ENCODE assay signal across 26 mouse cellular contexts in genomic region chr15:78511951-78512350, GRCm38 (mm10). TPM values are rescaled to one million over a fixed set of nuclear protein-coding genes. Genes with fewer than 3 reads are reported as not detected.
DNase-seq lines count a peak whose midpoint lies in the region; ATAC-seq and TF ChIP-seq lines count a peak whose summit lies in the region.
"Had no signal": no experiment of that assay in that cellular context is flagged by ENCODE, and none has a peak within 500 bp of the region (broad histone marks: within the 10 kb centered on the region; RNA-seq: fewer than 3 reads in every experiment).

No protein-coding gene starts in this region.

- no peak for ATAC-seq in midbrain, embryonic 11.5 days (ENCODE audit: low FRiP score)
- ATAC-seq in midbrain, embryonic 14.5 days (ENCODE audit: low FRiP score, low TSS enrichment): no peak
- ATAC-seq in liver, embryonic 15.5 days (ENCODE audit: insufficient read depth): peak; percentile 11; the same call in 1 of the 2 replicates
- ATAC-seq in intestine, postnatal 0 days: no peak
- ATAC-seq: forebrain, embryonic 14.5 days; hindbrain, embryonic 16.5 days; intestine, embryonic 16.5 days had no signal

- H3K9me3 ChIP-seq in midbrain, embryonic 11.5 days (ENCODE audit: control insufficient read depth, low read length): no peaks in the 10 kb centered on the region
- no peaks in the 10 kb centered on the region for H3K9me3 ChIP-seq in midbrain, embryonic 14.5 days (ENCODE audit: control insufficient read depth, low read length)
- no peaks in the 10 kb centered on the region for H3K9me3 ChIP-seq in CH12.LX (replicated peaks; ENCODE audit: low read length)
- no peaks in the 10 kb centered on the region for H3K9me3 ChIP-seq in liver, embryonic 15.5 days (replicated peaks)
- no peaks in the 10 kb centered on the region for H3K9me3 ChIP-seq in intestine, postnatal 0 days (ENCODE audit: control insufficient read depth)
- H3K9me3 ChIP-seq: embryonic facial prominence, embryonic 15.5 days; heart, embryonic 15.5 days; kidney, embryonic 15.5 days; limb, embryonic 10.5 days; midbrain, embryonic 10.5 days; neural tube, embryonic 13.5 days had no signal

- WGBS in midbrain, embryonic 11.5 days: 65% methylated on average over 7 of the region's 7 CpGs
- WGBS in midbrain, embryonic 14.5 days: 86% methylated on average over 7 of the region's 7 CpGs
- WGBS in liver, embryonic 15.5 days (ENCODE audit: insufficient replicate concordance): 48% methylated on average over 7 of the region's 7 CpGs
- 82% methylated on average over 7 of the region's 7 CpGs for WGBS in small intestine, adult 2 months
- 81% methylated on average over 7 of the region's 7 CpGs for WGBS in intestine, postnatal 0 days

- TF ChIP-seq RAD21 in CH12.LX (IDR thresholded peaks at IDR 0.05; ENCODE audit: low read depth, low read length): no peak

- dilution Hi-C loops in CH12.LX (cut with MboI; ENCODE audit: extremely low pct_ligation_motif_present, extremely low pct_unique_long_range_greater_than_20kb, low sequenced_read_pairs): no loop called here

- no peak; the same call in 1 of the 2 replicates for TF ChIP-seq POLR2A in CH12.LX (IDR thresholded peaks at IDR 0.05; ENCODE audit: low read depth, low read length)
- no peak for TF ChIP-seq POLR2A in small intestine, adult 2 months (IDR thresholded peaks at IDR 0.05; ENCODE audit: low read depth, low read length)

- no peaks in the 10 kb centered on the region for H3K36me3 ChIP-seq in midbrain, embryonic 11.5 days (ENCODE audit: control insufficient read depth, insufficient read depth, low read length)
- H3K36me3 ChIP-seq in midbrain, embryonic 14.5 days (ENCODE audit: control insufficient read depth, insufficient read depth, low read length): no peaks in the 10 kb centered on the region
- no peaks in the 10 kb centered on the region for H3K36me3 ChIP-seq in CH12.LX (replicated peaks in 1 of 2; ENCODE audit: control insufficient read depth in 1 of 2, insufficient read depth in 1 of 2, low read length in 1 of 2)
- H3K36me3 ChIP-seq in liver, embryonic 15.5 days (replicated peaks): no peaks in the 10 kb centered on the region
- H3K36me3 ChIP-seq in small intestine, adult 2 months (ENCODE audit: control insufficient read depth, insufficient read depth, low read length): no peaks in the 10 kb centered on the region
- H3K36me3 ChIP-seq in intestine, postnatal 0 days (ENCODE audit: control insufficient read depth, insufficient read depth): no peaks in the 10 kb centered on the region
- H3K36me3 ChIP-seq: embryonic facial prominence, embryonic 15.5 days; heart, embryonic 15.5 days; kidney, embryonic 15.5 days; limb, embryonic 10.5 days; midbrain, embryonic 10.5 days; neural tube, embryonic 13.5 days had no signal

- in situ Hi-C loops in CH12.LX (cut with MboI; ENCODE audit: low pct_ligation_motif_present, low pct_unique_long_range_greater_than_20kb, low sequenced_read_pairs): loop anchor here (5.0 kb wide), 1 partner anchor 65 kb away; no protein-coding TSS in a partner anchor

- peak; percentile 23; the same call in 1 of the 2 replicates for TF ChIP-seq EP300 in CH12.LX (IDR thresholded peaks at IDR 0.05; ENCODE audit: low read length)

- H3K9ac ChIP-seq in midbrain, embryonic 11.5 days (ENCODE audit: low read length): no peak overlapping the region
- H3K9ac ChIP-seq in midbrain, embryonic 14.5 days (replicated peaks; ENCODE audit: low read length): no peak overlapping the region
- peak overlapping the region; percentile 54; the same call in 1 of the 2 replicates for H3K9ac ChIP-seq in CH12.LX (ENCODE audit: insufficient read depth, low read depth)
- no peak overlapping the region for H3K9ac ChIP-seq in liver, embryonic 15.5 days
- H3K9ac ChIP-seq in intestine, postnatal 0 days (ENCODE audit: low read depth, low read length): no peak overlapping the region
- H3K9ac ChIP-seq: embryonic facial prominence, embryonic 15.5 days; heart, embryonic 15.5 days; kidney, embryonic 15.5 days; neural tube, embryonic 13.5 days had no signal

- H3K4me2 ChIP-seq in midbrain, embryonic 11.5 days: no peak overlapping the region
- H3K4me2 ChIP-seq in midbrain, embryonic 14.5 days (ENCODE audit: low read length): no peak overlapping the region
- H3K4me2 ChIP-seq in CH12.LX (ENCODE audit: insufficient read depth, low read depth, poor library complexity, severe bottlenecking): no peak overlapping the region
- H3K4me2 ChIP-seq in liver, embryonic 15.5 days: no peak overlapping the region
- H3K4me2 ChIP-seq in intestine, postnatal 0 days (replicated peaks; ENCODE audit: low read depth): no peak overlapping the region
- H3K4me2 ChIP-seq: embryonic facial prominence, embryonic 15.5 days; heart, embryonic 15.5 days; kidney, embryonic 15.5 days; neural tube, embryonic 13.5 days had no signal

- no peak for TF ChIP-seq CTCF in CH12.LX (conservative IDR thresholded peaks at IDR 0.05 in 1 of 2, IDR thresholded peaks at IDR 0.05 in 1 of 2; ENCODE audit: low read depth in 2 of 2, low read length in 2 of 2)
- TF ChIP-seq CTCF in small intestine, adult 2 months (IDR thresholded peaks at IDR 0.05; ENCODE audit: extremely low read depth, insufficient read length, insufficient replicate concordance, low read depth, low read length): no peak
- no peak for TF ChIP-seq CTCF in intestine, postnatal 0 days (IDR thresholded peaks at IDR 0.05; ENCODE audit: low read depth)

- no peaks in the 10 kb centered on the region for H3K79me2 ChIP-seq in CH12.LX (replicated peaks; ENCODE audit: control insufficient read depth, extremely low read depth, insufficient read depth, poor library complexity, severe bottlenecking)

- H3K4me1 ChIP-seq in midbrain, embryonic 11.5 days (ENCODE audit: control insufficient read depth, insufficient read depth, low read length): no peaks in the 10 kb centered on the region; the same call in 1 of the 2 replicates
- peaks cover 7% of the 10 kb centered on the region for H3K4me1 ChIP-seq in midbrain, embryonic 14.5 days (ENCODE audit: control insufficient read depth, insufficient read depth, low read length)
- peaks cover 39 to 83% of the 10 kb centered on the region in 2 experiments for H3K4me1 ChIP-seq in CH12.LX (ENCODE audit: control insufficient read depth in 1 of 2, insufficient read depth in 2 of 2)
- H3K4me1 ChIP-seq in liver, embryonic 15.5 days (replicated peaks): peaks cover 17% of the 10 kb centered on the region
- H3K4me1 ChIP-seq in small intestine, adult 2 months (ENCODE audit: control insufficient read depth, insufficient read depth, insufficient read length, low read length): peaks cover 7% of the 10 kb centered on the region; the same call in 1 of the 2 replicates
- no peaks in the 10 kb centered on the region for H3K4me1 ChIP-seq in intestine, postnatal 0 days (replicated peaks; ENCODE audit: control insufficient read depth, insufficient read depth, low read length)

- H3K4me3 ChIP-seq in midbrain, embryonic 11.5 days (ENCODE audit: low read depth, low read length): no peak overlapping the region
- H3K4me3 ChIP-seq in midbrain, embryonic 14.5 days (replicated peaks; ENCODE audit: low read depth, low read length): no peak overlapping the region
- H3K4me3 ChIP-seq in CH12.LX (replicated peaks in 1 of 3; ENCODE audit: low read depth in 2 of 3, low read length in 2 of 3, poor library complexity in 1 of 3): no peak overlapping the region
- H3K4me3 ChIP-seq in liver, embryonic 15.5 days (replicated peaks): no peak overlapping the region
- no peak overlapping the region for H3K4me3 ChIP-seq in small intestine, adult 2 months (ENCODE audit: low read depth, low read length)
- no peak overlapping the region for H3K4me3 ChIP-seq in intestine, postnatal 0 days (ENCODE audit: low read depth, low read length)
- H3K4me3 ChIP-seq: embryonic facial prominence, embryonic 15.5 days; gastrocnemius, adult 2 months; heart, embryonic 15.5 days; kidney, embryonic 15.5 days; limb, embryonic 10.5 days; midbrain, embryonic 10.5 days; neural tube, embryonic 13.5 days had no signal

- H3K27me3 ChIP-seq in midbrain, embryonic 11.5 days (ENCODE audit: control insufficient read depth, insufficient read depth, low read length): no peaks in the 10 kb centered on the region
- H3K27me3 ChIP-seq in midbrain, embryonic 14.5 days (ENCODE audit: control insufficient read depth, insufficient read depth, low read length): no peaks in the 10 kb centered on the region
- no peaks in the 10 kb centered on the region for H3K27me3 ChIP-seq in CH12.LX (replicated peaks)
- no peaks in the 10 kb centered on the region for H3K27me3 ChIP-seq in liver, embryonic 15.5 days
- H3K27me3 ChIP-seq in small intestine, adult 2 months (ENCODE audit: control insufficient read depth, insufficient read depth, low read length): no peaks in the 10 kb centered on the region
- H3K27me3 ChIP-seq in intestine, postnatal 0 days (replicated peaks; ENCODE audit: control insufficient read depth, insufficient read depth, low read length): no peaks in the 10 kb centered on the region
- H3K27me3 ChIP-seq: embryonic facial prominence, embryonic 15.5 days; heart, embryonic 15.5 days; kidney, embryonic 15.5 days; neural tube, embryonic 13.5 days had no signal

- H3K27ac ChIP-seq in midbrain, embryonic 11.5 days (ENCODE audit: low read depth, low read length): no peak overlapping the region
- H3K27ac ChIP-seq in midbrain, embryonic 14.5 days (replicated peaks; ENCODE audit: low read depth, low read length): no peak overlapping the region
- peak overlapping the region; percentile 36; the same call in 1 of the 2 replicates for H3K27ac ChIP-seq in CH12.LX (ENCODE audit: insufficient read depth, low read depth)
- H3K27ac ChIP-seq in liver, embryonic 15.5 days (replicated peaks): no peak overlapping the region
- H3K27ac ChIP-seq in small intestine, adult 2 months (ENCODE audit: insufficient read depth, low read depth, low read length): 0 out of 2 replicates have a peak overlapping the region, but pooled peaks have one; percentile 6
- H3K27ac ChIP-seq in intestine, postnatal 0 days (ENCODE audit: low read depth, low read length): no peak overlapping the region
- H3K27ac ChIP-seq: embryonic facial prominence, embryonic 15.5 days; gastrocnemius, adult 2 months; heart, embryonic 15.5 days; limb, embryonic 10.5 days; macrophage; midbrain, embryonic 10.5 days; neural tube, embryonic 13.5 days had no signal

- peak; percentile 41 for DNase-seq in midbrain, embryonic 11.5 days (ENCODE audit: low spot score, missing footprints)
- no peak for DNase-seq in midbrain, embryonic 14.5 days
- DNase-seq in CH12.LX (ENCODE audit: extremely low read depth): no peak
- no peak for DNase-seq in adrenal gland, adult (ENCODE audit: inconsistent age in 2 of 2, low spot score in 1 of 2)
- DNase-seq: adrenal gland, postnatal 14 days; cerebellum, adult 9-11 months; gastrocnemius, adult 2 months; heart, postnatal 4 days had no signal

RNA-seq across cellular contexts. Expression of gene Il2rb, which starts 16.9 kb away (rescaled TPM):
- polyA plus RNA-seq in midbrain, embryonic 11.5 days (2014; fragmentation: Nextera tagmentation; extraction: Ambion mirVana): not detected in 2 replicates
- polyA plus RNA-seq in midbrain, embryonic 14.5 days (2014; fragmentation: Nextera tagmentation; extraction: Ambion mirVana): 0.08 and 0.11 TPM in 2 replicates
- total RNA-seq in CH12.LX (2012; rRNA removed) (31.2 and 34.3 TPM in 2 replicates), CH12.LX (2014; rRNA removed) (26.0 and 32.1 TPM in 2 replicates)
- 47.2 and 60.0 TPM in 2 replicates for polyA plus RNA-seq in CH12.LX (2012; ENCODE audit: insufficient read length, low read depth)
- 0.58 and 1.1 TPM in 2 replicates for polyA plus RNA-seq in liver, embryonic 15.5 days (2015; fragmentation: Nextera tagmentation; extraction: Ambion mirVana)
- polyA plus RNA-seq in small intestine, adult 2 months (2012; rRNA removed): 7.2 and 11.8 TPM in 2 replicates
- 0.58 and 0.63 TPM in 2 replicates for polyA plus RNA-seq in intestine, postnatal 0 days (2015; fragmentation: Nextera tagmentation; extraction: Ambion mirVana)
- total RNA-seq: gastrocnemius, adult 2 months had no signal
- polyA plus RNA-seq: forebrain, embryonic 14.5 days; limb, embryonic 10.5 days; midbrain, embryonic 10.5 days had no signal

RNA-seq across cellular contexts. Expression of gene C1qtnf6, which starts 19.3 kb away (rescaled TPM):
- polyA plus RNA-seq in midbrain, embryonic 11.5 days (2014; fragmentation: Nextera tagmentation; extraction: Ambion mirVana): 10.5 and 12.1 TPM in 2 replicates
- polyA plus RNA-seq in midbrain, embryonic 14.5 days (2014; fragmentation: Nextera tagmentation; extraction: Ambion mirVana): 5.6 and 7.3 TPM in 2 replicates
- total RNA-seq in CH12.LX (2012; rRNA removed) (4.1 and 6.3 TPM in 2 replicates), CH12.LX (2014; rRNA removed) (5.0 and 5.7 TPM in 2 replicates)
- polyA plus RNA-seq in CH12.LX (2012; ENCODE audit: insufficient read length, low read depth): 27.7 and 28.1 TPM in 2 replicates
- 3.8 and 4.4 TPM in 2 replicates for polyA plus RNA-seq in liver, embryonic 15.5 days (2015; fragmentation: Nextera tagmentation; extraction: Ambion mirVana)
- polyA plus RNA-seq in small intestine, adult 2 months (2012; rRNA removed): 7.9 and 8.1 TPM in 2 replicates
- 14.3 and 16.0 TPM in 2 replicates for polyA plus RNA-seq in intestine, postnatal 0 days (2015; fragmentation: Nextera tagmentation; extraction: Ambion mirVana)

RNA-seq across cellular contexts. Expression of gene Sstr3, which starts 32.5 kb away (rescaled TPM):
- polyA plus RNA-seq in midbrain, embryonic 11.5 days (2014; fragmentation: Nextera tagmentation; extraction: Ambion mirVana): not detected in 2 replicates
- 0.18 and 0.23 TPM in 2 replicates for polyA plus RNA-seq in midbrain, embryonic 14.5 days (2014; fragmentation: Nextera tagmentation; extraction: Ambion mirVana)
- not detected in 2 replicates for total RNA-seq in CH12.LX (2012; rRNA removed)
- not detected in 2 replicates for total RNA-seq in CH12.LX (2014; rRNA removed)
- polyA plus RNA-seq in CH12.LX (2012; ENCODE audit: insufficient read length, low read depth): 0.14 and 0.36 TPM in 2 replicates
- not detected in 2 replicates for polyA plus RNA-seq in liver, embryonic 15.5 days (2015; fragmentation: Nextera tagmentation; extraction: Ambion mirVana)
- polyA plus RNA-seq in small intestine, adult 2 months (2012; rRNA removed): 0.44 and 1.4 TPM in 2 replicates
- polyA plus RNA-seq in intestine, postnatal 0 days (2015; fragmentation: Nextera tagmentation; extraction: Ambion mirVana): 0.05 and 0.10 TPM in 2 replicates
- total RNA-seq: common myeloid progenitor, adult 5-6 weeks had no signal
- polyA plus RNA-seq: C2C12; embryonic facial prominence, embryonic 15.5 days; gonadal fat pad, adult 2 months; limb, embryonic 10.5 days; liver, adult 2 months; macrophage had no signal

RNA-seq across cellular contexts. Expression of gene Tmprss6, which starts 43.5 kb away (rescaled TPM):
- polyA plus RNA-seq in midbrain, embryonic 11.5 days (2014; fragmentation: Nextera tagmentation; extraction: Ambion mirVana): 0.07 and 0.34 TPM in 2 replicates
- polyA plus RNA-seq in midbrain, embryonic 14.5 days (2014; fragmentation: Nextera tagmentation; extraction: Ambion mirVana): 0.26 and 0.43 TPM in 2 replicates
- total RNA-seq in CH12.LX (2012; rRNA removed): 0.08 and 0.34 TPM in 2 replicates
- total RNA-seq in CH12.LX (2014; rRNA removed): 0.24 TPM in 2 replicates
- polyA plus RNA-seq in CH12.LX (2012; ENCODE audit: insufficient read length, low read depth): 0.54 and 0.70 TPM in 2 replicates
- polyA plus RNA-seq in liver, embryonic 15.5 days (2015; fragmentation: Nextera tagmentation; extraction: Ambion mirVana): 22.0 and 29.2 TPM in 2 replicates
- polyA plus RNA-seq in small intestine, adult 2 months (2012; rRNA removed): 0.11 and 0.14 TPM in 2 replicates
- polyA plus RNA-seq in intestine, postnatal 0 days (2015; fragmentation: Nextera tagmentation; extraction: Ambion mirVana): 0.63 and 0.84 TPM in 2 replicates
- total RNA-seq: common myeloid progenitor, adult 5-6 weeks; gastrocnemius, adult 2 months; heart, postnatal 4 days; layer of hippocampus, postnatal 14 days had no signal
- polyA plus RNA-seq: macrophage had no signal

Comparison
In these comparisons a context has a peak if more than half of its experiments do, and no peak if none do; other contexts are left out.
1. H3K27ac ChIP-seq: peak in CH12.LX (single experiment) and small intestine, adult 2 months (single experiment); none in midbrain, embryonic 11.5 days (single experiment), midbrain, embryonic 14.5 days (single experiment), liver, embryonic 15.5 days (single experiment) and intestine, postnatal 0 days (single experiment).